Mouse (Mus musculus): ENCODE data around the gene Plekho2.

The Plekho2 gene

GRCm38 (mm10) chr9:65532986-65533385 is 46.9 kb downstream of the Plekho2 start:
- no peak for DNase-seq (ENCODE audit: extremely low spot score, low read depth, low spot score)

- DNase-seq (ENCODE audit: extremely low spot score, low read depth, low spot score), result no peak
These were observed 48.6 kb downstream of the Plekho2 start for GRCm38 (mm10) chr9:65531283-65531682.

DNA sequence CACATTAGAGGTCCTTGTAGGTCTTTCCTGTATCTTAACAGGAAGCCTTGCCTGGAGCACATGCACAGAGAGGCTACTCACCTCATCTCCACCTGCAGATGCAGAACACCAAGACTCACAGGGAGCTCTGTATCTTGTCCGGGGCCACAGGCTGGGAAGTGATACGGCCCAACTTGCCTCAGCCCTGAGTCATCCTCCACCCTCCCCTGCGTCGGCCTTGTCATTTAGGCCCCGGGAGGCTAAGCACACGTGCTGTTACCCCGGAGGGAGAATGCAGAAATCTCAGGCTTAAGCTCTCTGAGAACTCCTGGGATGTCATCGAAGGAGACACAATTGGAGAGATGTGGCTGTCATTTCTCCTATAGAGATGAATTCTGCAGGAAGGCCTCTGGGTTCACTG is 50.2 kb downstream of the Plekho2 start:
- DNase-seq (ENCODE audit: extremely low spot score, low read depth, low spot score), result no peak

DNA sequence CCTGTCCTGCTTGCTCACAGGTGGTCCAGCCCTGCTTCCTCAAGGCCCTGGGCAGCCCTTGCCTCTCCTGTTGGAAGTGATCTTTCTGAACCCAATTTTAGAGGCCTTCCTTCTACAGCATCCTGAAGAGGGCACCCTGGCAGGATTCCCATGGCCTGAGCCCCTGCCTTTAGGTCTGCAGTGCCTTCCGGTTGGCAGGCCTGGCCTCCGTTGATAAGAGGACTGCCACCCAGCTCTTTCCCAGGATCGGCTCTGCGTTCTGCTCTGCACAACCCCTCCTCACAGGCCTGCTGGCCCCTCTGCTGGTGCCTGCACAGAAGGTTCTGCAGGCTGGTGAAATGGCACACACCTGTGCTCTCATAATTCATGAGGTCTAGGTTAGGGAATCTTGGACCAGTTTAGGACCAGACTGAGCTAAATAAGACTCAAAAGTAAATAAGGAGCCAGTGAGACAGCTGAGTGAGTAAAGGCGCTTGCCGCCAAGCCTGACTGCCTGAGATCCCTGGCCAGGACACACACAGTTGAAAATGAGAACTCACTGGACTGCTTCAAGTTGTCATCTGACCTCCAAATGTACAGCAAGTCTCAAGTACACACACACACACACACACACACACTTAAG is 51.3 kb downstream of the Plekho2 start:
- no peak for DNase-seq (ENCODE audit: extremely low spot score, low read depth, low spot score)

- DNase-seq (ENCODE audit: extremely low spot score, low read depth, low spot score), result no peak
These were observed 54.2 kb downstream of the Plekho2 start for GRCm38 (mm10) chr9:65525445-65526195.

- DNase-seq (ENCODE audit: extremely low spot score, low read depth, low spot score), result peak; percentile 60
These were observed 56.1 kb downstream of the Plekho2 start for GRCm38 (mm10) chr9:65523611-65524364.

GRCm38 (mm10) chr9:65520505-65520876 is 59.3 kb downstream of the Plekho2 start:
- DNase-seq (ENCODE audit: extremely low spot score, low read depth, low spot score), result no peak

DNA sequence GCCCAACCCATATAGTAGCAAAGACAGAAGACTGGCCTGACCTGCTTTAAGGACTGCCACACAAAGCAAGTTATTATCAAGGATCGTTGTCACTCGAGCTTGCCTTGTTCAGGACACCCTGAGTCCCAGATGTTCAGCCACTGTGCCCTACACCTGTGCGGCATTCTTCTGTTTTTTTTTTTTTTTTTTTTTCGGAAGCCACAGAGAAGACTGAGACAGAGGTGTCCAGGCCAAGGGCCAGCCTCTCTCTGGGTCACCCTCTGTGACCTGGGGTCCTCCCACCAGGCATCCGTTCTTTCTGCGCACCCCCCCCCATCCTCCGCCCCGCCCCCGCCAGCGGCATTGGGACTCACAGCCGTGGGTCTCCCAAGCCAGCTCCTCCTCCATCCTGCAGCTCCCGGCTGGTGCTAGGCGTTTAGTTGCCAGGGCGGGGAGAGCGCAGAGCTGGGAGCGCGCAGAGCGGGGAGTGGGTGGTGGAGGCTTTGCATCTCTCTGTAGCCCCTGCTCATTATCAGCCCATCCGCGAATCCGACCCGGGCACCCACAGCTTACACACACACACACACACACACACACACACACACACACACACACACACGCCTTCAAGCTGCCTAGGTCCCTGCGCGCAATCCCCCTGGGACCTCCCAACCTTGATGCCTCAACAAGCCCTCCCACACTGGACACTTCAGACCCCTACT is 59.9 kb downstream of the Plekho2 start, which contains the start of gene Ankdd1a:
Gene Ankdd1a (minus strand): TSS at position 387 of the 698 bp plus-strand sequence.
- DNase-seq (ENCODE audit: extremely low spot score, low read depth, low spot score), result no peak

DNA sequence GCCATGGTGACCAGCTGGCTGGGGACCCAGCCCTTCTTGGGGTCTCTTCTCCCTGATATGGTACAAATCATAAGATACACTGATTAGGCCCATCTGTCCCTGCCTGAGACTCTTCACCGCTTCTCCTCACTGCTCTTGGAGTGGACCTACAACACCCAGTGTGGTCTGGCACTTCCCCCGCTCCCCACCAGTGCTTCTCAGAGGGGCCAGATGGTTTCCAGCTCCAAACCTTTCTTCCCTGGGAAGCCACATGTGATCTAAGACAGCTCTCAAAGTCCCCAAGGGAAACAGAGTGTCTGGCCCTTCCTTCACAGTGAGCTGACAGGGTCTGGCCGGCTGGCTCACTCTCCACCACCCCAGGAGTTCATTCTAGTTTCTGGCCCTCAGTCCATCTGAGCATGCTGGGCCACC is 65.0 kb downstream of the Plekho2 start:
- DNase-seq (ENCODE audit: extremely low spot score, low read depth, low spot score), result no peak

- no peak for DNase-seq (ENCODE audit: extremely low spot score, low read depth, low spot score)
These were observed 65.4 kb downstream of the Plekho2 start for GRCm38 (mm10) chr9:65514431-65514830.

DNA sequence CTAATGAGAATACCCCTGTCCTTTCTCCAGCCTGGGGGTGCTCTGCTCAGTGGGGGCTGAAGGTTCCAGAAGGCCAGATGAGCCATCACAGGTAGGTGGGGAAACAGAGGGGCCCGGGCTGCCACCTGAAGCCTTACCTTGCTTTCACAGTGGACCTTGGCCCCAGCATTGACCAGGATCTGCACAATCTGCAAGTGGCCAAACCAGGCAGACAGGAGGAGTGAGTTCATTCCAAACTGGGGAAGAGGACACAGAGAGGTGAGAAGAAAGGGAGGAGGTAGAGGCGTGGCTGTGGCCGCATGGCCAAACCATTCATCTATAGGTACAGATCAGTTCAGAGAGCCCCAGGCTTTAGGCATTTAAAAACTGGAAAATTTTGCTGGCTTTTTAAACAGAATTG is 67.3 kb downstream of the Plekho2 start:
- no peak for DNase-seq (ENCODE audit: extremely low spot score, low read depth, low spot score)

- no peak for DNase-seq (ENCODE audit: extremely low spot score, low read depth, low spot score)
These were observed 71.4 kb downstream of the Plekho2 start for GRCm38 (mm10) chr9:65508449-65508848.

GRCm38 (mm10) chr9:65502721-65503505 is 76.9 kb downstream of the Plekho2 start:
- no peak for DNase-seq (ENCODE audit: extremely low spot score, low read depth, low spot score)

All from hindlimb bud, embryonic 11.5 days (tissue).